Mouse (Mus musculus) hindbrain, embryonic 11.5 days (tissue): ENCODE results near the gene Myo18a. TPM values are rescaled to one million over a fixed set of nuclear protein-coding genes. Genes with fewer than 3 reads are reported as not detected.

ENCODE experiments used
- ATAC-seq: fragments of 200-750 bp; cut with Nextera tagmentation; 2 replicates; pipeline ENCODE4 v1.8.0; 2017; ENCODE audit warnings: mild to moderate bottlenecking, moderate TSS enrichment, moderate library complexity; ENCODE audit not compliant: low FRiP score
- DNase-seq: peaks from one replicate; pipeline ENCODE4 v3.0.0-alpha.2; 2015; ENCODE audit warnings: low spot score
- H3K27ac ChIP-seq: fragments of 300-500 bp; sonication (generic); 2 replicates; pipeline ENCODE4 v1.5.1; 2014; ENCODE audit warnings: mild to moderate bottlenecking, low read depth, low read length
- H3K27me3 ChIP-seq: fragments of 300-500 bp; sonication (generic); 2 replicates; pipeline ENCODE4 v1.6.1; 2014; ENCODE audit warnings: mild to moderate bottlenecking, low read length, moderate library complexity, mixed read lengths; ENCODE audit not compliant: control insufficient read depth, insufficient read depth
- H3K36me3 ChIP-seq: fragments of 300-500 bp; sonication (generic); 2 replicates; pipeline ENCODE4 v1.6.1; 2014; ENCODE audit warnings: mild to moderate bottlenecking, low read length, moderate library complexity, mixed read lengths; ENCODE audit not compliant: control insufficient read depth, insufficient read depth
- H3K4me1 ChIP-seq: fragments of 300-500 bp; sonication (generic); replicated peaks from 2 replicates; pipeline ENCODE4 v1.6.1; 2014; ENCODE audit warnings: low read length, mixed read lengths; ENCODE audit not compliant: control insufficient read depth, insufficient read depth
- H3K4me2 ChIP-seq: fragments of 300-500 bp; sonication (generic); replicated peaks from 2 replicates; pipeline ENCODE4 v1.6.1; 2014; ENCODE audit warnings: mild to moderate bottlenecking, low read depth, low read length
- H3K4me3 ChIP-seq: fragments of 300-500 bp; sonication (generic); 2 replicates; pipeline ENCODE4 v1.5.1; 2014; ENCODE audit warnings: low read depth, low read length
- H3K9ac ChIP-seq: fragments of 300-500 bp; sonication (generic); 2 replicates; pipeline ENCODE4 v1.6.1; 2014; ENCODE audit warnings: low read depth, low read length
- H3K9me3 ChIP-seq: fragments of 300-500 bp; sonication (generic); 2 replicates; pipeline ENCODE4 v1.6.1; 2016; ENCODE audit warnings: low read length; ENCODE audit not compliant: control insufficient read depth
- WGBS: fragments of 180-500 bp; shearing (Covaris S2); extraction: QIAGEN DNeasy Blood & Tissue Kit; methylation state at CpG from one replicate; pipeline ENCODE4 v1.1.7; 2014; 5-methylcytosine and 5-hydroxymethylcytosine counted together
- polyA plus RNA-seq: library from polyadenylated mRNA; unstranded; fragments of >200 nt; fragmentation: Nextera tagmentation; extraction: Ambion mirVana; gene quantifications from 2 replicates; pipeline ENCODE4 v1.2.1, GENCODE M21; 2014

Myo18a gene
- polyA plus RNA-seq, 1 experiment from 2014 or later = 29.2 TPM

DNA sequence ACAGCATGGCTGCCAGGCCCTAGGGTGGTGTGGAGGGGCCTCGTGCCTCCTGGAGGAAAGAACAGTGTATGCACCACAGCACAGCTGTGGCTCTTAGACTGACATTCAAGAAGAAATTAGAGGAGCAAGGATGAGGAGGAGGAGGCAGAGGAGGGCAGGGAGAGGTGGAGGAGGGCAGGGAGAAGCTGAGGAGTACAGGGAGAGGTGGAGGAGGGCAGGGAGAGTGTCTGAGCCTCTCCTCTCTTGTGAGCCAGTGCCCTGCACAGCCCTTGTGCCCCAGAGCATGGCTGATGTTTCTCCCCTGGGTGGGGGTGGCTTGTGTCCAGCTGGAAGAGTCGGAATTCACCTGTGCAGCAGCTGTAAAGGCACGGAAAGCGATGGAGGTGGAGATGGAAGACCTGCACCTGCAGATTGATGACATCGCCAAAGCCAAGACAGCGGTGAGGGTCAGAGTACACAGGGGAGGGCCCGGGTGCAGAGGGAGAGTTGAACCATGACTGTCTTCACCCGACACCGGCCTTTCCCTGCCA, 84.6 kb downstream of the Myo18a start:
- peak overlapping the region; percentile 17; the same call in 1 of the 2 replicates for H3K27ac ChIP-seq
- H3K4me3 ChIP-seq = no peak overlapping the region
- ATAC-seq = no peak
- no peak overlapping the region; the same call in 1 of the 2 replicates for H3K4me2 ChIP-seq
- H3K4me1 ChIP-seq = peaks cover 8% of the 10 kb centered on the region; the same call in 1 of the 2 replicates
- H3K36me3 ChIP-seq = peaks cover 5% of the 10 kb centered on the region
- no peak for DNase-seq
- no peak overlapping the region for H3K9ac ChIP-seq
- no peaks in the 10 kb centered on the region for H3K27me3 ChIP-seq
- WGBS = 65% methylated on average over 9 of the region's 9 CpGs
- H3K9me3 ChIP-seq = no peaks in the 10 kb centered on the region

DNA sequence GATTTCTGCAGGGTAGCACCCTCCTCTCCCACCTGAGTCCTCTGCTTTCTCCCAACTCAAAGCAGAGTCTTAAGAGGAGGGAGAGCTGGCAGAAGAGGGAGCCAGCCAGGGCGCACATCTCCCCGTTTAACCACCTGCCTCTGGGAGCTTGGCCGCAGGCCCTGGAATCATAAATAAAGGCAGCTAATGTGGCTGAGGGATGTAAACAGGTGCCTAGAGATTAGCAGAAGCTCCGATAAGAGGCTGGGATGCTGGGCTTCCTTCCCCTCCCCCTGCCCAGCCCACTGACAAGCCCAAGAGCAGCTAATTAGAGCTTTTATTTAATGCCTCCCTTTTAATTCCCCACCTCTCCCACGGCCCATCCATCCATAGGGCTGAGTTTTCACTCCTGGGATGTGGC, 85.1 kb downstream of the Myo18a start:
- ATAC-seq = no peak
- peaks cover 5% of the 10 kb centered on the region for H3K36me3 ChIP-seq
- WGBS = 42% methylated on average over 5 of the region's 5 CpGs
- H3K9me3 ChIP-seq = no peaks in the 10 kb centered on the region
- H3K4me1 ChIP-seq = peaks cover 8% of the 10 kb centered on the region; the same call in 1 of the 2 replicates
- DNase-seq = no peak
- no peak overlapping the region for H3K9ac ChIP-seq
- H3K4me3 ChIP-seq = no peak overlapping the region
- H3K27me3 ChIP-seq = no peaks in the 10 kb centered on the region
- peak overlapping the region; percentile 17; the same call in 1 of the 2 replicates for H3K27ac ChIP-seq
- H3K4me2 ChIP-seq = no peak overlapping the region; the same call in 1 of the 2 replicates

- Histone ChIP-seq H3K36me3 (peaks cover 7% of the 10 kb centered on the region), H3K4me2 (no peak overlapping the region), H3K4me3 (no peak overlapping the region), H3K9me3 (no peaks in the 10 kb centered on the region), H3K4me1 (peaks cover 8% of the 10 kb centered on the region; the same call in 1 of the 2 replicates), H3K9ac (no peak overlapping the region), H3K27ac (no peak overlapping the region), H3K27me3 (no peaks in the 10 kb centered on the region)
- 85% methylated on average over 7 of the region's 7 CpGs for WGBS
- no peak for ATAC-seq
- DNase-seq = no peak
Measured at GRCm38 (mm10) chr11:77849151-77849550, 86.1 kb downstream of the Myo18a start.

DNA sequence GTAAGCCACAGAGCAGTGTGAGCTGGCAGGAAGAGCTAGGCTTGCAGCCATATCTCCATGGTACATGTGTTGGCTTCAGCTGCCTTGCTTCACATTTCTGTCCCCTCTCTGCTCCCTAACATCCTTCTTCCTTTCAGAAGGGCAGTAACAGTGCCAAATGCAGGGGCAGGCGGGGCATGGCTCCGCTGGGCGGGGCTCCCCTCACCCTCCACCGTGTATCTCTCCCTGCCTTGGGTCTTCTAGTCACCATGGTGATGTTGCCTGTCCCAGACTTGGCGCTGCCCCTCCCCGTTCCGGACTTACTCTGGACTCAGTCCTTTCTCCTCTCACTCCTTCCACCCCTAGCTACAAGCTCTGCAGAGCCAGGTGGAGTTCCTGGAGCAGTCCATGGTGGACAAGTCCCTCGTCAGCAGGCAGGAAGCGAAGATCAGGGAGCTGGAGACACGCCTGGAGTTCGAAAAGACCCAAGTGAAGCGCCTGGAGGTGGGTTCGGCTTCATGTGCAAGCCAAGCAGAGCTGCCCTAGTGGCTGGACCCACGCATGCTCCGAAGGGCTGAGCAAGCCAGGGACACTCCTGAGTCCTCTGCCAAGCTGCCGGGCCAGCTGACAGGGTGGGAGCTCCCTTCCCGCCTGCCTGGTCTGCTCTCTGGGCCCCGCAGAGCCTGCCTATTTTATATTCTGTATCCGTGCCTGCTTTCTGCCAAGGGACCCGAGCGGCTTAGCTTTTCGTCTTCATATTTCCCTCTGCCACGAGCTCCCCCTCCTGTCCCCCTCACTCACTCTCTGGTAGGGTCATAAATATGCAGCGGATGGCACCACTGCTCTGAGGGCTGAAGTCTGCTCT, 87.6 kb downstream of the Myo18a start:
- 41% methylated on average over 24 of the region's 24 CpGs for WGBS
- H3K9ac ChIP-seq = peak overlapping the region; percentile 34; the same call in 1 of the 2 replicates
- H3K27me3 ChIP-seq = no peaks in the 10 kb centered on the region
- DNase-seq (peak; percentile 57), ATAC-seq (peak; percentile 71)
- H3K9me3 ChIP-seq = no peaks in the 10 kb centered on the region
- peak overlapping the region; percentile 75 for H3K27ac ChIP-seq
- no peak overlapping the region for H3K4me3 ChIP-seq
- peak overlapping the region; percentile 11; the same call in 1 of the 2 replicates for H3K4me2 ChIP-seq
- H3K4me1 ChIP-seq = peaks cover 8% of the 10 kb centered on the region
- peaks cover 5% of the 10 kb centered on the region for H3K36me3 ChIP-seq

- no peak overlapping the region for H3K9ac ChIP-seq
- peaks cover 4% of the 10 kb centered on the region; the same call in 1 of the 2 replicates for H3K36me3 ChIP-seq
- DNase-seq = no peak
- 70% methylated on average over 6 of the region's 6 CpGs for WGBS
- no peak overlapping the region for H3K27ac ChIP-seq
- no peak overlapping the region for H3K4me3 ChIP-seq
- H3K27me3 ChIP-seq = no peaks in the 10 kb centered on the region
- peaks cover 8% of the 10 kb centered on the region for H3K4me1 ChIP-seq
- ATAC-seq = 0 out of 2 replicates have a peak, but pooled peaks have one; percentile 25
- H3K9me3 ChIP-seq = no peaks in the 10 kb centered on the region
- no peak overlapping the region for H3K4me2 ChIP-seq
Measured at GRCm38 (mm10) chr11:77851483-77852010, 88.5 kb downstream of the Myo18a start.

- Histone ChIP-seq H3K4me1 (peaks cover 8% of the 10 kb centered on the region), H3K9me3 (no peaks in the 10 kb centered on the region), H3K27me3 (no peaks in the 10 kb centered on the region), H3K9ac (no peak overlapping the region), H3K4me3 (no peak overlapping the region), H3K36me3 (peaks cover 4% of the 10 kb centered on the region; the same call in 1 of the 2 replicates), H3K4me2 (no peak overlapping the region), H3K27ac (no peak overlapping the region)
- DNase-seq (no peak), ATAC-seq (no peak)
- 67% methylated on average over 3 of the region's 3 CpGs for WGBS
Measured at GRCm38 (mm10) chr11:77852195-77852594, 89.1 kb downstream of the Myo18a start.

GRCm38 (mm10) chr11:77852941-77853668, 90.1 kb downstream of the Myo18a start:
- H3K4me2 ChIP-seq = no peak overlapping the region
- H3K4me3 ChIP-seq = no peak overlapping the region
- peaks cover 8% of the 10 kb centered on the region for H3K27me3 ChIP-seq
- no peak for ATAC-seq
- H3K27ac ChIP-seq = no peak overlapping the region
- WGBS = 93% methylated on average over 17 of the region's 17 CpGs
- H3K36me3 ChIP-seq = peaks cover 4% of the 10 kb centered on the region; the same call in 1 of the 2 replicates
- DNase-seq = no peak
- no peak overlapping the region for H3K9ac ChIP-seq
- H3K4me1 ChIP-seq = peaks cover 9% of the 10 kb centered on the region
- H3K9me3 ChIP-seq = no peaks in the 10 kb centered on the region

- H3K9ac ChIP-seq = no peak overlapping the region
- peaks cover 11% of the 10 kb centered on the region for H3K27me3 ChIP-seq
- 61% methylated on average over 3 of the region's 3 CpGs for WGBS
- no peak overlapping the region for H3K4me2 ChIP-seq
- ATAC-seq (no peak), DNase-seq (no peak)
- H3K4me3 ChIP-seq = no peak overlapping the region
- peak overlapping the region; percentile 58; the same call in 1 of the 2 replicates for H3K27ac ChIP-seq
- no peaks in the 10 kb centered on the region for H3K9me3 ChIP-seq
- peaks cover 18% of the 10 kb centered on the region for H3K4me1 ChIP-seq
- H3K36me3 ChIP-seq = peaks cover 4% of the 10 kb centered on the region; the same call in 1 of the 2 replicates
Measured at GRCm38 (mm10) chr11:77854641-77855040, 91.6 kb downstream of the Myo18a start.
